Mouse (Mus musculus): ENCODE measurements around the gene Jdp2.

Jdp2 gene

GRCm38 (mm10) chr12:85598611-85599477, at the start of gene Jdp2:
Jdp2 (plus strand) TSS chr12:85599027.
- peak; percentile 88 for DNase-seq

DNA sequence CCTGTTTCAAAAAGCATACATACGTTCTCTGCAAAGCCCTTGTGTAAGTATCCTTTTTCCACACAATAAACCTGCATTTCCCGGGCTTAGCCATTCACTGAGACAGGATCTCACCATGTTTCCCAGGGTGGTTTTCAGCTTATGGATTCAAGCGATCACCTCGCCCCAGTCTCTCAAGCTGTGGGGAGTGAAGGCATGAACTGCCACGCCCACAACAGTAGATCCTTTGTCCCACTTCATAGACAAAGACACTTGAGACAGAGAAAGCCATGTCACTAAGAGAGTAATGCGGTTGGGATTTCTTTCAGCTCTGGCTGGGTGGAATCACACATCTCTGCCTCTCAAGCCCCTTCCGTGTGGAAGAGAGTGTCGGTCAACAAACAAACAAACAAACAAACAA, 49.2 kb upstream of the Jdp2 start:
- no peak for DNase-seq

DNA sequence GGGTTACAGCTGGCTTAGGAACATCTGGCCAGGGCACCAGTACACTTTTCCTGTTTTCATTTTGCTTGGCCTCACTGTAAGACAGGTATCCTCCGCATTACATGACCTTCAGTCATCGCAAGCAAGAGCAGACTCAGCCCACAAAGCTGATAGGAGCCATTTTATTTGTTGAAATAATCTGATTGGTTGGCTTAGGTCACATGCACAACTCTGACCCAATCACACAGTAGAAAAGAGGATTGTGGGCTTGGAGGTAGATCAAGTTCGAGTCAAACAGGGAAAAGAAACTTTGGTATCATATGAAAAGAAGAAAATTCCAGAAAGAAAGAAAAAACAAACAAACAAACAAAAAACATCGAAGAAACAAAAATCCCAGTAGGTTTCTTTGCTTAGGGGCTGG, 48.4 kb upstream of the Jdp2 start:
- DNase-seq, result no peak

- no peak for DNase-seq
Measured at GRCm38 (mm10) chr12:85559299-85559698, 39.5 kb upstream of the Jdp2 start.

DNA sequence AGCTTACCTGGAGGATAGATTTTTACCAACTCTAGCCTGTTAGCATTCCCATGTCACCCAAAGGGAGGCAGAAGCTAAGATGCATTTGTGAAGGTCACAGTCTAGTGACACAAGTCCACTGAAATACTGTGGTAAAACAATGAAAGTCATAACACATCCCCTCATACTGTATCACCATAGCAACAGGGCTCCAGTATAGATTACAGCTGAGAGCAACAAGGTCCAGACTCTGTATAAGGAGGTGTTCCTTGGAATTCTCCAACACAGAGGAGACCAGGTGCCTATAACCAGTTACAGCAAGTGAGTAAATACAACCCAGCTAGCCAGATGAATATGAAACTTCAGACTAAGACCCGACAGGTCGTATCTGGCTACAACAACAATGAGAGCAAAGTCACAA, 33.4 kb upstream of the Jdp2 start:
- no peak for DNase-seq

DNA sequence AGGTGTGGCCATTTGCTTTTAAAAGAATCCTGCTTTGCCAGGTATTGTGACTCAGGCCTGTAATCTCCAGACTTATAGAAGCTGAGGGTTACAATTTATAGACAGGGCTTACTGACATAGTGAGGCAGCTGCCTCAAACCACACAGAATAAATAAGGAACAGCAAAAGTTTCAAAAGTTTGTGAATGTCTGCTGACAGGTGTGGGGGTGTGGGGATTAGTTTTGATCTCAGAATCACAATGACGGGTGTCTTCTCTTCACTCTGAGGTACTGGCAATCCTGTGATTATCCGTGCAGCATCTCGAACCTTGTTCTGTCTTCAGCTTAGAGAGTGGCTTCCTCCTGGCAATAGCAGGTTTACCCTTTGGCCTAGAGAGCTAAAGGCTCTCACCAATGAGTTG, 30.5 kb upstream of the Jdp2 start:
- DNase-seq, result no peak

DNA sequence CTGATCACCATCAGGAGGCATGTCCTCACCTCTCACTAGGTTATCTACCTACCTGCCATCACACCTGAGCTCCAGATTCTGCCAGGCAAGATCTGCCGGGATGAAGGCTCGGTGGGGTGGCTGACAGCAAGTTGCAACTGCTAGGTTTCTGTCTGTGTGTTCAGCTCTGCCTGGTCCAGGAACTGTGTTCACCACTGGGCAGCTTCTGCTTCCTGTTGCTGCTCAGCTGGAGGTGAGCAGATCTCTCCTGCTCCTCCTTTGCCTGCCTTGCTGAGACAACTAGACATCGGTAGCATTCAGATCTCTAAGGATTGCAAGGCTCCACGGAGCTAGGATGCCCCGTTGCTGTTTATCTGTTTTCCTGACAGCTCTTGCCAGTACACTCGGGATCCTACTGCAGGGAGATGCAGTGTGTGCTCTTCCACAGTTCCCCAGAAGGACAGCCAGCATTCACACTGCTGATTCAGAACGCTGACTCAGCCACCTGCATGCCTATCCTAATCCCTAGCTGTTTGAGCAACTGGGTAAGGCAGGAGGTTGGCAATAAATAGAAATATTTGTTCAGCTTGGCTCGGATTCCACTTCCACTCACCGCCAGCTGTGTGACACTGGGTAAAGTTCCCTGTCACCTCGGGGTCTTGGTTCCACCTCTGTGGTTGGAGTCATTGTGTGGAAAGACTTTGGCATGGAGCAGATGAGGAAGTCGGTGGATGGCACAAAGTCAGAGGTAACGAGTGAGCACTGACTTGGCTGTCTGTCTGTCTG, 29.3 kb upstream of the Jdp2 start:
- DNase-seq, result no peak

DNA sequence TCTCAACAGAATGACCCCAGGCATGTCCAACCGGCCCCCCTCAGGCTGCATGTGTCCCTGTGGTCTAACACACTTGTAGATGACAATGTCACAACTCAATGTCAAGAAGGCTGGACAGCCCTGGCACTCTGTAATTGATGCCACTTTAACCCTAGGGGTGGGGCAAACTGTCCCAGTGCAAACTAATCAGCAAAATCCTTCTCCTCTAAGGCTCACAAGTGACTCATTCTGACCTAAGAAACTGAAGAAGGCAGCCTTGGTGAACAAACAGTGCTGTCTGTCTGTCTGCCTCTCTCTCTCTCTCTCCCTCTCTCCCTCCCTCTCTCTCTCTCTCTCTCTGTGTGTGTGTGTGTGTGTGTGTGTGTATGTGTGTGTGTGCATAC, 28.7 kb upstream of the Jdp2 start:
- DNase-seq, result no peak

GRCm38 (mm10) chr12:85571312-85571711, 27.5 kb upstream of the Jdp2 start:
- DNase-seq, result no peak

GRCm38 (mm10) chr12:85572047-85572475, 26.8 kb upstream of the Jdp2 start:
- DNase-seq, result peak; percentile 26

- DNase-seq, result no peak
Measured at GRCm38 (mm10) chr12:85574806-85575495, 23.9 kb upstream of the Jdp2 start.

DNA sequence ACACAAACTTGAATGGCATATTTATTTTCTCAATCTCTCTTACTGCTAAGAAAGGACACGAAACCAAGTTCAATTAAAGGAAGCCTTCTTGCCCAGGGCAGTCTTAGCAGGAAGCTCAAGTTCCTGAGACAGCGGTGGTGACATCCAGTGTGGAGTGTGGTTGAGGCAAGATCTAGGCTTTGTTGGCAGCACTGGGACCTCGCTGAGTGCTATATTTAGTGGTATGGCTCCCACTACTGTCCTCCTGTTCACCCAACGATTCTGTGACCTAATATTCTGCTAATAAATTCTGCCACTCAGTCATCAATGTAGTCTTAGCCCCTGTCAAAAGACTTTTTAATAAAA, 23.4 kb upstream of the Jdp2 start:
- no peak for DNase-seq

DNA sequence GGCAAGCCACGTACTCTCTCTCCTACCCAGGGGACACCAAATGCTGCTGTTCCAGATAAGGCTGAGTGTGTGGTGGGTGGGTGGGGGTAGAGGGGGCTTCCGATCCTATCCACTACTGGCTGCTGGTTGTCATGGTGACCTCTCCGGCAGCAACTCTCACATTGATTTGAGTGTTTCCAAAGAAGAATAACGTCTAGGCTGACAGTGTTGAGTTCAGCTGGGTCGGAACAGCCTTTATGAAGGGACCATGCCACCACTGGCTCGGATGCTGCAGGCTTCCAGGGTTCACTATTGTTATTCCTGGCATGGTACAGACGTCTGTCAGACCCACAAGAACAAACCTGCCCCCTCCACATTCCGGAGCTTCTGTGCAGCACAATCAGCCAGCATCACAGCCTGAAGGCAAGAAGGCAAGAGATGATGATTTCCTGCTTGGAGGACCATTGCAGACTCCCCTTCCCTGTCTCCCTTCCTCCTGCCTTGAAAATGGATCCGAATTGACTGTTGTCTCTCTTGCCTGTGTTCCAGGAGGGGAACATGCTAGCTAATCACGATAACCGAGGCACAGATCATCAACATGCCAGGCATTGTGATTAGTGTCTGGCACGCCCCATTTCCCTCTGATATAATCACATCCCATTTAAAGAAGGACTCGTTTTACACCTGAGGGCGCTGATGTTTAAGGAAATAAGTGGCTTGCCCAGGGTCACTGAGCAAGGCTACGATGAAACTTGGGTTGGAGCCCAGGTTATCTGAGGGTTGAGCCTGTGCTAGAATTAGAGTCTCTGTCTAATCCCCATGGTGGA, 17.4 kb upstream of the Jdp2 start:
- no peak for DNase-seq

- DNase-seq, result no peak
Measured at GRCm38 (mm10) chr12:85582067-85582316, 16.8 kb upstream of the Jdp2 start.

- DNase-seq, result peak; percentile 31
Measured at GRCm38 (mm10) chr12:85585761-85586258, 13.0 kb upstream of the Jdp2 start.

- no peak for DNase-seq
Measured at GRCm38 (mm10) chr12:85589870-85590382, 8.9 kb upstream of the Jdp2 start.

DNA sequence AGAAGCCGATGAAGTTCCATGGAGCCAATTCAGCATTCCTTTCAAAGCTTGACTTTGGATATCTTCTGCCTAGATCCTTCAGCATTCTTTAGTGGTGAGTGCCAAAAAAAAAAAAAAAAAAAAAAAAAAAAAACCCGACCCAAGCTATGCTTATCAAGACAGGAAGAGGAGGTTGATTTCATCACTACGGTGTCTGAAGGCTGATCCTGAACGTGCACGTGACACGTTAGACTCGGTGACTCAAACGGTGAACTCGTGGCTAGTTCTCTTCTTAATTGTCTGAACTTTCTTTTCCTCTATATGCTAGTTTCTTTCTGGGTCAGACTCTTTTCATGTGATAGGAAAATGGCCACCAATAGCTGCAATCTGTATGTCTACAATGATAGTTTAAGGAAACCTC, 5.9 kb upstream of the Jdp2 start:
- DNase-seq, result no peak

- DNase-seq, result no peak
Measured at GRCm38 (mm10) chr12:85594390-85594789, 4.4 kb upstream of the Jdp2 start.

GRCm38 (mm10) chr12:85598053-85598452, 774 bp upstream of the Jdp2 start:
- DNase-seq, result peak; percentile 29

- no peak for DNase-seq
Measured at GRCm38 (mm10) chr12:85599478-85600152, 788 bp downstream of the Jdp2 start.

GRCm38 (mm10) chr12:85600637-85601036, 1.8 kb downstream of the Jdp2 start:
- DNase-seq, result no peak

- DNase-seq, result no peak
Measured at GRCm38 (mm10) chr12:85601531-85601930, 2.7 kb downstream of the Jdp2 start.
